Mouse (Mus musculus) heart, adult 2 months (tissue): Measurements from ENCODE around the gene Cox20.

Experiments
- CTCF ChIP-seq: fragments of 200-600 bp; IDR thresholded peaks from 2 replicates; pipeline ENCODE4 v1.8.1; 2022; ENCODE audit warnings: antibody characterized with exemption, mild to moderate bottlenecking, moderate library complexity
- POLR2A ChIP-seq: fragments of 200-500 bp; IDR thresholded peaks from 2 replicates; pipeline ENCODE4 v1.6.1; 2011; ENCODE audit warnings: mild to moderate bottlenecking, low read depth, low read length, control low read depth; ENCODE audit not compliant: insufficient read depth

- TF ChIP-seq CTCF: no peak
- no peak for TF ChIP-seq POLR2A
Observed at GRCm38 (mm10) chr1:178275738-178276053, 43.2 kb upstream of the Cox20 start.
